Mouse (Mus musculus) liver, embryonic 14.5 days (tissue): ENCODE measurements around the gene Abhd17c.

Experiments used
- CTCF ChIP-seq: IDR thresholded peaks from 2 replicates; pipeline ENCODE4 v1.5.1; 2016; ENCODE audit warnings: antibody characterized with exemption, low read depth, control low read depth
- EP300 ChIP-seq: IDR thresholded peaks from 2 replicates; pipeline ENCODE4 v1.6.1; 2016; ENCODE audit warnings: antibody characterized with exemption, low read depth

DNA sequence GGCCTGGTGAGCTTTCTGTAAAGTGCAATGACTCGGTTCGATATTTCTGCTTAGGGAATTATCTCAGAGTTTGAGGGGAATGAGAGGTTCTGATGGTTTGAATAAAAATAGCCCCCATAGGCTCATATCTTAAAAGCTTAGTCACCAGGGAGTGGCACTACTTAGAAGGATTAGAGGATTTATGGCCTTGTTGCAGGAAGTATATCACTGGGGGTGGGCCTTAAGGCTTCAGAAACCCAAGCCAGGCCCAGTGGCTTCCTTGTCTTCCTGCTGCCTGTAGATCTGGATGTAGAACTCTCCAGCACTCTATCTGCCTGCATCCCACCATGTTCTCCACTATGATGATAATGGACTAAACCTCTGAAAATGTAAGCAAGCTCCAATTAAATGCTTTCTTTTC, 7.7 kb upstream of the Abhd17c start:
- TF ChIP-seq CTCF (no peak), EP300 (no peak)
